Mouse (Mus musculus) ovary, adult 18-20 months (tissue): ENCODE data around the gene Slc22a3.
A peak's percentile ranks its signal among the peaks of the same experiment; 100 is the strongest.

Source experiments
- DNase-seq: peaks from one replicate; pipeline ENCODE4 v3.0.0; 2022; ENCODE audit warnings: low spot score, mixed read lengths

Slc22a3 gene

DNA sequence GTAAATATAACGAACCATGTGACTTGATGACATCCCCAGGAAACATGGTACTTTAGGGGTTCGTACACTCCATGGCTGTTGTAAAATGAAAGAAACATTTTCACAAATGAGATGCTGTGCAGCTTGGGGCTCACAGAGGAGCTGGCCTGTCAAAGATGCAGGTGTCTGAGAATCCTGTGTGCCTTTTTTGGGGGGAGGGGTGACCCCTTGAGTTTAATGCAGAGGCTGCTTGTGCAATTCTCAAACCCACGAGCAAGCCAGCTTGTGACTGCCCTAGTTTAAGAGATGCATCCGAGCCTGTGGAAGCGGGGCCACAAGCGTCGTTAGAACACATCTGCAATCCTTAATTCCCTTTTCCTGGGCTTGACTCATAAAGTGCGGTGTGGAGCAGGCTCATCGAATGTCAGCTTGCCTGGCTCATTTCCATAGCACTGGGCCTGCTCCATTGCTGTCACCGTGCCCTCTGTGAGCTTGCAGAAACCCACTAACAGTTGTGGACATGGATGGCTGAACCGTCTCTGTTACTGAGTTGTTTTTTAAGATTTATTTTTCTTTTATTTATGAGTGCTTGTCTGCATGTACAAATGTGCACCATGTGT, 98.1 kb downstream of the Slc22a3 start:
- DNase-seq: no peak

DNA sequence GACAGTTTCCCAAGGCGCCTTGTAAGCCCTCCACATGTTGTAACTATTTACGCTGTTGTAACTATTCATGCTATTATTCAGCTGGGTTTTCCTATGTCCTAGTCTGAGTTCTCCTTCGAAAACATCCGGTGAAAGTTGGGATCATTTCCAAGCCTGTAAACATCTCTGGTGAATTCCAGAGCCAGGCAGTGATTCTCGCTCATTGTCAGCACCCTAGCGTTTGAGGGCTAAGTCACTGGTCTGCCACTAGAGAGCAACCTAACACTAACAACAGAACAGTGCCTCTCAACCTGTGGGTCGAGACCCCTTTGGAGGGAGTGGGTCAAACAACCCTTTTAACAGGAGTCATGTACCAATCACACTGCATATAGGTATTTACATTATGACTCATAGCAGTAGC, 104.1 kb downstream of the Slc22a3 start:
- no peak for DNase-seq

DNA sequence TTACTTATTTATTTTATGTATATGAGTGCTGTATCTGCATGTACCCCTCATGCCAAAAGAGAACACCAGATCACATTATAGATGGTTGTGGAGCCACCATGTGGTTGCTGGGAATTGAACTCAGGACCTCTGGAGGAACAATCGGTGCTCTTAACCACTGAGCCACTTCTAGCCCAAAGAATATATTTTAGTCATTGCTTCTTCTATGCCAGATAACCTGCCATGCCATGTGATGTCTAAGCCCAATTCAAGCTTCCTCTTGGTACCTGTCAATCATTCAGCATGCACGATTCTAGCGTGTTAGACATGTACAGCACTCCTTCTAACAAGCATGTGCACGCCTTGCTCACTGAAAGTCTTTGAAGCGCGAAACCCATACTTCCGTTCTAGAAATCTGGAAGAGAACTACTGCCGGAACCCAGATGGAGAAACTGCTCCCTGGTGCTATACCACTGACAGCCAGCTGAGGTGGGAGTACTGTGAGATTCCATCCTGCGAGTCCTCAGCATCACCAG, 111.3 kb downstream of the Slc22a3 start:
- no peak for DNase-seq

DNA sequence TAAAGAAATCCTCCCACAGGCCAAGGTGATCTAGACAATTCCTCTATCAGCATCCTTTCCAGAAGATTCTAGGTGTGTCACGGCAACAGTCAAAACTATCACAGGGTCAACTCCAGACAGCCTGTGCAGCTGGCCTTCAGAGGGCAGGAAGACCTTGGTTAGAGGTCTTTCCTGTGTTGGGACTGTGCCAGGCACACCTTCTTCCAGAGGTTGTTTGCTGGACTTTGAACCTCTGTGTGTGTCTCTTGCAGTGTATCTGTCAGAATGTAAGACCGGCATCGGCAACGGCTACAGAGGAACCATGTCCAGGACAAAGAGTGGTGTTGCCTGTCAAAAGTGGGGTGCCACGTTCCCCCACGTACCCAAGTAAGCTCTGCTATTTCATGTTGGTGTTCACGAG, 119.3 kb downstream of the Slc22a3 start:
- no peak for DNase-seq

DNA sequence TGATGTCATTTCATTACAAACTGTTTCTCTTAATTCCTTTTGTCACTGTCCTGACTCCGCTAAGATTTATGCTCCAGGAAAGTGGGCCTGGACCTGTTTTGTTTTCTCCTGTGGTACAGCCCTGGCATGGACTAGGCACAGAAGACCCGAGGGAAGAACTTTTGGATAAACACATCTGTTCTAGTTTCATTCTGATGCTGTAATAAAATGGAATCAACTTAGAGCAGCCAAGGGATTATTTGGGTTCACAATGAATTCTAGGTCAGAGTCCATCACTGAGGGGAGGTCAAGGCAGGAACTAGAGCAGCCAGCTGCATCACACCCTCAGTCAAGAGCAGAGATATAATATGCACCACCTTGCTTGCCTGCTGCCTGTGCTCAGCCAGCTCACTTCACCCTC, 119.7 kb downstream of the Slc22a3 start:
- DNase-seq: no peak

DNA sequence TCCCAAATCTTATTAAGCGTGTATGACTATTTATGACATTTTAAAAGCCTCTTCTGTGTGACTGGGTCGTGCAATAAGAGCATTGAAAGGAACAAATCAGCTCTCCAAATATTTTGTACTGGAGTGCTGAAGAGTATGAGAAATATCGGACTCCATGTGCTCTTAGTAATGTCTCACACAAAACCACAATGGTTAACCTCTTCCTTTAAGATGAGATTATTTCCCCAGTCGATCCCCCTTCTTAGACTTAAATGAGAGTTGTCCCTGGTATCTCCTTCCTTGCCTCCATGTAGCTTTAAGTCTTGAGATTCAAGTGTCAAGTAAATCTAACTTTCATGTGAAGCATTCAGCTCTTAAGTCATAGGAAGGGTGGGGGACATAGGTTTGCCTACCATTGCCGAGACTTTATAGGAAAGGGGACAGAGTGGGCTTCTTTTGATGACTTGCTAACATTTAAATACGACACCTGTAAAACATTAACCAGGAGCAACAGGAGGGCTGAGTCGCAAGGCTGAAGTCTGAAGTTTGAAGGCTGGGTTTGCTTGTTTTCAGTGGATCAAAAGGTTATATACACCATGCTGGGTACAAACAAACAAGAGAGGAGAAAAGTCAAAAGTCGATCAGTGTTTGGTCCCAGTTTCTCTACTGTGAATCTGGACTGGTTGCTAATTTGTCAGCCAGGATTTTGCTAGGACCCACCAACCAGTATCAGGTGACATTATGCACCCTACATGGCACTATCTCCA, 122.3 kb downstream of the Slc22a3 start:
- DNase-seq: no peak

DNA sequence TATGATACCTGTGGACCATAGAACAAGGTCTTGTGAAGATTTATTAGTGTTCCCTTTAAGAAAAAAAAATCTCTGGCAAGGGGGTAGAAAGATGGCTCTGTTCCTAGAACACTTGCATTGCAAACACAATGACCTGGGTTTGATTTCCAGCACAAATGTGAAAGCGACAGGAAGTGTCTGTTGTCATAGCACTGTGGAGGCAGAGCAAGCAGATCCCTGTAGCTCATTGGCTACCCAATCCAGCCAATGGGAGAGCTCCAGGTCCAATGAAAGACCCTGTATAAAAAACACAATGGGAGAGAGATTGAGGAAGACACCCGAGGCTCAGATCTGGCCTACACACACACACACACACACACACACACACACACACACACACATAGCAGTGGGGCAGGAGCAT, 125.0 kb downstream of the Slc22a3 start:
- DNase-seq: no peak

DNA sequence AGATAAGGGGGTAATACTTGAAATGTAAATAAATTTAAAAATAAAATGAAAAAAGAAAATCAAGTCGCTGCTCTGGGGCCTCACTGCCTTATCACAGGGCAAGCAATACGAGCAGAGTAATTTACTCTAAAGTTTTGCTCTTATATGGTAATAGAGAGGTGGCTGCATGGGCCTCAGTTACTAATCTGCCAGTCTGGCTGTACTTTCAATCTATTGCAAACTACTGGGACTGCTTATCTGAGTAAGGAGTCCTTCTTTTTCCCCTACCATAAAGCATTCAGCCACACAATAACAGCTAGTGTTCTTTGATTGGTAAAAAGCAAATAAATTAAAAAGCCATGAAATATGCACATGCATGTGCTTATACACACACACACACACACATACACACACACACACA, 125.9 kb downstream of the Slc22a3 start:
- no peak for DNase-seq

DNA sequence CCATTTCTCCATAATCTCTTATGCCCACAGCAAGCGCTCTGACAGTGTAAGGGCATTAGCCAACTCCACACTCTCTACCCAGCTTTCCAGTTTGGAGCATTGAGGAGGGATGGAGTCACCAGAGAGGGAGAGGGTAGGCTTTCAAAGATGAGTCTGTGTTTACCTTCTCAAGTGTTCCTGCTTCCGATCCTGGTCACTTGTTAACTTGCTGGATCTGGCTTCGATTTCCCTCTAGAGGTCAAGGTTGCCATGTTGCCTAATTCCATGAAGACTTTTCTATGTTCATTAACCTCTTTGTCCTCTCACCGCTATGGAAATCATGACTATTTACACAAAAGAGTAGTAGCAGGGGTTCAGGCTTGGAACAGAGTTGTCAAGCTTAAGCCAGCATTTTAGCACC, 127.2 kb downstream of the Slc22a3 start:
- DNase-seq: no peak

DNA sequence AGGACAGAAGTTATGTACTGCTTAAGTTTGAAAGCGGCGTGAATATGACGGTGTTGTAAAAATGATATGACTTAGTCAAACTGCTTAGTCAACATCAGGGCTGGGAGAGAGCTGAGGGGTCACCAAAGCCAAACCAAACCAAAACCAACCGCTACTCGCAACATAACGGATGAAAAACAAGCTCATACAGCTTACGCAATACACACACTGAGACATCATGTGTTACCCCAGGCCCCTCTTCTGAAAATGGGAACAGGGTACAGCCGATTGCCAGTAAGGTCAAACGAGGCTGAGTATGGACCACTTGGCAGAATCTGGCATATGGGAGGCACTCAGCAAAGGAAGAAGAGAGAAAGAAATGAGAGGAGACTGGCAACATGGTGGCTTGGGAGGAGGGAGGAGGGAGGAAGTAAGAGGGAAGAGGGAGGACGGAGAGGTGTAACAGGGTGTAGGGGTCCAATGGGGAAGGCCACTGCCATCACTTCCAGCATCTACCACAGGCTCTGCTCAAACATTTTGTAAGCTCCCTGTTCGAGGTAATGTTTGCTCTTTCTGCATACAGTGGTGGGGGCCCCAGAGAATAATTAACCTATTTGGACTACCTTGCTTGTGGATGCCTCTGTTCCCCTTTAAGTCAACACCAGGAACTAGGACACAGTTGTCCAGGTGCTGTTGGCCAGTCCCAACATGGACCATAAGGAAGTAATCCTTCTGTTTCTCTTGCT, 129.4 kb downstream of the Slc22a3 start, which contains the start of gene Plg:
Gene Plg, plus strand, starts transcription at position 628 of the 725 bp plus-strand sequence.
- no peak for DNase-seq

DNA sequence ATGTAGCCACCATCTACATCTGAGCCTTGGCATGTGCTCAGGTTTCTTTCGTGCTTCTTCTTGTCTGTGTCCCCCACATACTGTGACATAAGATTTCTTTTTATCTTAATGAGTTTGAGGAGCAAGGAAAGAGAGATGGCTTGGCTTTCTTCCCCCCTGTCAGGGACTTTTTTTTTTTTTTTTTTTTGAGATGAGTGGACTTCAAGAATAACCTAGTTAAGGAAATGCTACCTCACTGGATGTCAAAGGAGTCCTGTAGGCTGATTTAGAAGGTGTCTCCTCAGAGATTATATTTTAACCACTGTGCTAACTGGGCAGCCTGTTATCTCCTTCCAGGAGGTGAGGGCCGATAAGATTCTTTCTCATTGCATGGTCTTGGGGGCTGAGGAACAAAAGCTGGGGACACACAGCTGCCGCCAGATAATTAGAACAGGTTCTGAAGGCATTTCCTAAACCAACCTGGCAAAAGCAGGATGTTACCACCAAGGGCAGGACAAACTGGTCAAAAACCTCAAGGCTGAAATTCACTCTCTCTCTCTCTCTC, 133.8 kb downstream of the Slc22a3 start:
- DNase-seq: no peak

DNA sequence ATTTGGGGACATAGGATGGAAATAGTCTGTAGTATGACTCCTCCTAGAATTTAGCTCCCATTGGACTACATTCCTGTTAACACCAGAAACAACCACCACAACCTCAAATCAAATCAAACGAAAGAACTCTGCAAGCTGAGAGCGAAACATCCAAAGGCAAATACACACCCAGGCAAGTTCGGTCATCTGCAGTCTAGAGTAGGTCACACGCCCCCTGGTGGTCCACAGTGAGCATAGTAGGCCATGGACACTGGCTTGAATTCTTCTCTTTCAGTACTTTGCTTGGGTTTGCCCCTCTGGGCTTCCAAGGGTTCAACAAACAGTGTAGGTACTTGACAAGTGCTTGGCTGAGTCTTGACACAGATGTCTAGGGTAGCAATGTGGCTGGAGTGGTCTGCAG, 135.5 kb downstream of the Slc22a3 start:
- peak; percentile 21 for DNase-seq

DNA sequence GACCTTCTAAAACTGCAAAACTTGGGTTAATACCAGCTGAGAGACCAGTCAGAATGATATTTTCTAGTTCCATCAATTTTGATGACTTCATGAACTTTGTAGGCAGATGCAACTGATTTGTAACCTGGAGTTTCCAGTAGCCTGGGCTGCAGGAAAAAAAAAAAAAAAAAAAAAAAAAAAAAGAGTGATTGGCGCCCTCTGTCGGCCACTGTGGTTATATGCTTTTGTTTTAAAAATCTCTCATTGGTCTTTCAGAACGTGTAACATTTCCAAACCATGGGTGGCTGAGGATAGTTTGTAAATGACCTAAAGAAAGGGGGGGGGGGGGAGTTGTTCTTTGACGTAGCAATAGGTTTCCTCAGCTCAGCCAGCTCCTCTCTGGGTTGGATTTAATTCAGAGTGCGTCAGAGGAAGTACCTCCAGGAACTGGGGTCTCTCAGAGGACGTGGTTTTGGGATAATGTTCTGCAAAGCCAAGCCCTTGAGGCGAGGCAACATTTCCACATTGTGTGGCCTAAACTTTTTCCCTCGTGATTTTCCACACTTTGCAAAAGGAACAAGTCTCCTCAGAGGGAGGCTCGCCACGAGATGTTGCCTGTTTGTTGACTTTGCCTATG, 136.1 kb downstream of the Slc22a3 start:
- DNase-seq: no peak

DNA sequence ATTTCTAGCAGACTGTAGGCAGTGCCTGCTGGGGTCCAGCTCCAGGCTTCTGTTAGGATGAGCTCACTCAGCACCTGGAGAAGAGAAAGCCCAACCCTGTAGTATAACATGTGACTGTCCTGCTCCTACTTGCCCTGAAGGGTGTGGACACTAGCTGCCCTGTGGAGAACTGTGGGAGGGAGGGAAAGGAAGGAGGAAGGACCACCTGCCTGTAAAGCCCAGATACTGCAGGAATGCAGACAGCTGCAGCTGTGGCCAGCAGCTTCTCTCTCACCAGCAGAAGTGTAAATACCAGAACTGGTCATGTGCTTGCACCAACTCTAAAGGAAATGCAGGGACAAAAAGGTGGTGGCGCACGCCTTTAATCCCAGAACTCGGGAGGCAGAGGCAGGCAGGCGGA, 137.2 kb downstream of the Slc22a3 start:
- no peak for DNase-seq

DNA sequence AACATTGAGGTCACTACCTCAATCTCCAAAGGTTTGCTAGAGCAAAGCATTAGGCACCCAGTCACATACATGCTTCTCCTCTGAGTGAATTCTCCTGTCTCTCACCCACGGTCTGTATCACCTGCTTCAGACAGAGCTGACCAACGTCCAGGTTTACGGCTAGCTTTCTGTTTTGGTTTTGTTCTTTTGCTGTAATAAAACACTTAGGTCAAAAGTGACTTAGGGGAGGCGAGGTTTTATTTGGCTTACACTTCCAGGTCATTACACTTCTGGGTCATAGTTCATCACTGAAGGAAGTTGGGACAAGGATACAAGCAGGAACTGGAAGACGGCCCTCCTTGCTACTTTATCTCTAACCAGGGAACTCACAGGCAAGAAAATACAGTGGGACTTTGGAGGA, 138.1 kb downstream of the Slc22a3 start:
- no peak for DNase-seq
